Mouse (Mus musculus) mature B cell (primary cell): ENCODE measurements around the gene Mfap1b.
"Not testable (repeated sequence)": the region's sequence is repeated elsewhere in the genome, so short reads cannot be mapped to it uniquely, and the experiment has no call there.

Source experiments
- in situ Hi-C: fragments of 300-500 bp; cut with MboI; formaldehyde crosslinking; loops from 2 replicates; pipeline ENCODE4 v1.14.3; 2019

Gene Mfap1b

GRCm38 (mm10) chr2:121473301-121474179 is at the start of gene Mfap1b:
Gene Mfap1b (minus strand): TSS chr2:121474067.
- in situ Hi-C loops = not testable (repeated sequence)

DNA sequence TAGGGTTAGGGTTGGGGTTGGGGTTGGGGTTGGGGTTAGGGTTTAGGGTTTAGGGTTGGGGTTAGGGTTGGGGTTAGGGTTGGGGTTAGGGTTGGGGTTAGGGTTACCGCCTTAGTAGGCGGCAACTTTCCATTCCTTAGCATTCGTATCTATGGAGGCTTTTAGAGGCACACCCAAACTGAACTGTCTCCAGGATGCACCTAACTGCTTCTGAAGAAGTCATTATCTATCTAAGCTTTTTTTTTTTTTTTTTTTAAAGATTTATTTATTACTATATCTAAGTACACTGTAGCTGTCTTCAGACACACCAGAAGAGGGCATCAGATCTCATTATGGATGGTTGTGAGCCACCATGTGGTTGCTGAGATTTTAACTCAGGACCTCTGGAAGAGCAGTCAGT is 49.0 kb upstream of the Mfap1b start:
- in situ Hi-C loops = not testable (repeated sequence)

- in situ Hi-C loops = no loop called here
Observed at GRCm38 (mm10) chr2:121522006-121522405, 48.1 kb upstream of the Mfap1b start.

DNA sequence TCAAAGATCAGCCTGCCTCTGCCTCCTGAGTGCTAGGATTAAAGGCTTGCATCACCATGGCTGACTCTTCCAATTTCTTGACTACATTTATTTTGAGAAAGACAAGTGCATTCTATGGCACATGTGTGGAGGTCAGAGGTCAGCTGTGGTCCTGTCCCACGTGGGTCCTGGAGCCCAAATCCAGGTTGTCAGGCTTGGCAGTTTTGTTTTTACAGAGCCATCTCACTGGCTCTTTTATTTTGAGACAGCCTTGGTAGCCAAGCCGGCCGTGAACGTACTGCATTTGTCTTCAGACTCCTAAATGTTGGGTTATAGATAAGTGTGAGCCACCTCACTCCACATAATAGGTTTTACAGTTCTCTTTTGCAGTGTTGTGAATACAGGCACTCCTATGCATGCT is 44.8 kb upstream of the Mfap1b start:
- in situ Hi-C loops = not testable (repeated sequence)

- in situ Hi-C loops = no loop called here
Observed at GRCm38 (mm10) chr2:121518106-121518505, 44.2 kb upstream of the Mfap1b start.

DNA sequence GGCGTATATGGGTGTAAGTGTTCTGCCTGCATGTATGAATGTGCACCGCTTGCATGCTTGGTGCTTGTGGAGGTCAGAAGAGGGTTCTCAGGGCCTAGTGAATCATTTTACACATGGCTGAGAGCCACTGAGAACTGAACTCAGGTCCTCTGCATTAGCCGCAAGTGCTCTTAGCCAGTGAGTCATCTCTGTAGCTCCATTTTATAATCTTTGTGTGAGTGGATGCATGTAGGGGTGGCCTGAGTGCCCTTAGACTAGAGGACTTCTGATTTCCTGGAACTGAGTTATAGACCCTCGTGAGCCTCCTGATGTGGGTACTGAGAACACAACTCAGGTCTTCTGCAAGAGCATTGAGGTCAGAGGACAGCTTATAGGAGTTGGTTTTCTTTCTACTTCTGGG is 40.3 kb upstream of the Mfap1b start:
- in situ Hi-C loops = no loop called here

- in situ Hi-C loops = not testable (repeated sequence)
Observed at GRCm38 (mm10) chr2:121512991-121513765, 39.3 kb upstream of the Mfap1b start.

DNA sequence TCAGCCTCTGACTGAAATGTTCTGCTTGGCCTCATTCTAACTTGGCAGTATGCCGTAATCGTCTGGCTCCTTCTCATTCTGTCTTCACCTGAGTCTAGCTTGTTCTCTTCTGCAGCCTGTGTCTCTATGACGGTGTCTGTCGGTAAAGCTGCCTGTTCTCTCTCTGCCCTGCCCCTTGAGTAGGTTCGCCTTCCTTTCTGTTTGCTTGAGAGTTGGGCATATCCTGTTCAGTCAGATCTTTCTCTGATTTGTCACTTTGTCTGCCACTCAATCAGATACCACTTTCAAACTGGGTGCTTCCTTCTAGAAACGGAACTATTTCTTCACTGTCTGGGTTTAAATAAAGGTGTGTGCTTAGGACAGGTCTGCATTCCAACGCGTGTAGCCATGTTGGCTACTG is 37.5 kb upstream of the Mfap1b start:
- in situ Hi-C loops = no loop called here

GRCm38 (mm10) chr2:121509584-121509983 is 35.7 kb upstream of the Mfap1b start:
- in situ Hi-C loops = no loop called here

DNA sequence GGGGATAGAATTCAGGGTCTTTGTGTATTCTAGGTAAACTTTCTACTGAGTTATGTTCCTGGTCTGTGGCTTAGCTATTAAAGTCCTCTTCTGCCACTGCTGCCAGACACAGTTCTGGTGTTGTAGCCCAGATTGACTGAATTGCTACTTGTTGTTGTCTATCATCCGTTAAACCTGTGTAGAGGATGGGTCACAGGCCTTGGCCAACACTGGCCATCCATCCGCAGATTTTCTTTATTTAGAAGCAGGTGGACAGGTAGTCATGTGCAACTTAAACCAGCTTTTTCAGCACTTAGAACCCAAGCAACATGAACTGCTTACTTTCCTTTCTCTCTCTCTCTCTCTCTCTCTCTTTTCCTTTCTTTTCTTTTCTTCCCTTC is 34.1 kb upstream of the Mfap1b start:
- in situ Hi-C loops = no loop called here

DNA sequence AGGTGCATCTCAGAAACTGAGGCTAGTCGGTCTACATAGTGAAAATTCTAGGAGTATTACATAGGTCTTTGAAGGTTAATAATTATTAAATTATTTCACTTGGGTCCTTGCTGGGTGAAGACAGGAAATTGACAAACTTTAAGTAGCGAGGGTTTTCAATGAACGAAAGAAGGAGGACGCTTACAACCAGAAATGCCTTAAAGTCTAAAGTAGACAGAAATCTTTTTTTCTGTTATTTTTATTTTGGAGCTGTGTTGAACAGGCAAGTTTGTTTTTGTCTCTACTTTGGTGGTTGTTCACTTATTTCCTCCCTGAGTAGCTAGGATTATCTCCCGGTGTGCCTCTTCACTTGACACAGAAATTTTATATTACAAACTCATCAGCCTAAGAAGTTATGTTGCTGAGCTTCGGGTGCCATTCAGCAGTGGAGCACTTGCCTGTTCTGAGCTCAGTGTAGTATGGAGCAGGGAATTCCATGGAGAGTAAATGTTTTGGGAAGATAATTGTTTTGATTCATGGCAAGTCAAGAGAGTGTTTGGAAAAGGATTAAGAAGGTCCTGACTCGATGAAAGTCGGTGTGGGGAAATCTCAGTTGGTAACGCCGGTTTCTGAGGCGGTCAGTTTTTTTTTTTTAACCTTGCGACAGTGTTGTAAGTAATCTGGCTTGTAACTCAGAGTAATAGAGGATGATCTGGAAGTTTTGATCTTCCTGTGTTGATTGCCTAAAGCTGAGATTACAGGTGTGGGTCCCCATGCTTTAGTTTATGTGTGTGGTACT is 33.5 kb upstream of the Mfap1b start:
- in situ Hi-C loops = no loop called here

GRCm38 (mm10) chr2:121505942-121506882 is 32.3 kb upstream of the Mfap1b start, which contains the start of the genes Mfap1a and Wdr76:
Gene Mfap1a (minus strand): TSS chr2:121506665.
Gene Wdr76 (plus strand): TSS chr2:121506723.
- in situ Hi-C loops = not testable (repeated sequence)

GRCm38 (mm10) chr2:121501550-121501949 is 27.7 kb upstream of the Mfap1b start:
- in situ Hi-C loops = not testable (repeated sequence)

GRCm38 (mm10) chr2:121484403-121484802 is 10.5 kb upstream of the Mfap1b start:
- in situ Hi-C loops = not testable (repeated sequence)

DNA sequence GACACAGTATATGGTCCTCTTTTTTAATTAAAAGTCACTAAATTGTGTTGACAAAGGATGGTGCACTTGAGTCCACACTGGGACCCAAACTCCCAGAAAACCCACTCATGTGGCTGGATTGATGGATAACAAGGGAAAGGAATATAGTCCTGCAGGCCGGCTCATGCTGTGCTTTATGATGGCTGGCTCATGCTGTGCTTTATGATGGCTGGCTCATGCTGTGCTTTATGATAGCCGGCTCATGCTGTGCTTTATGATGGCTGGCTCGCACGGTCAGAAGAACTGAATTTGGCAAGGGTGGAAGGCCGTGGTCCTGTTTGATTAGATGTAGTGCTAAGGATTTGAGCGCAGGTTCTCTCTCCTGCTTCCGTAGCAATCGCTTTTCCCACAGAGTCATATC is 9.7 kb upstream of the Mfap1b start:
- in situ Hi-C loops = no loop called here

DNA sequence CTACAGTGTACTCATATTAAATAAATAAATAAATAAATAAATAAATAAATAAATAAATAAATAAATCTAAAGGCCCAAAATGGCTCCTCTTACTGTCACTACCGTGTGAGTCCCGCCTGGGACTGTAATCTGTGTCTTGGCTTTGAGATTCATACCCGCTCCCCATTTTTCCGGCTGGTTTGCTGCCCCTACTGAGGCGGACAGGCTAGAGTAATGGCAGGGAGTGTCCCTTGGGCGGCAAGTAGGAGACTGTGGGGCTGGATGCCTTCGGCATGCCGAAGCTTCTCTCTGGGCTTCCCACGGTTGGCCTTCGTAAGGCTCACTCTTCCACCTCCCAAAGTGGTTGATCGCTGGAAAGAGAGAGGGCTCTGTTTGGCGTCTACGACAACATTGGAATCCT is 7.0 kb upstream of the Mfap1b start:
- in situ Hi-C loops = not testable (repeated sequence)

GRCm38 (mm10) chr2:121480498-121480897 is 6.6 kb upstream of the Mfap1b start:
- in situ Hi-C loops = no loop called here

GRCm38 (mm10) chr2:121477491-121478266 is 3.8 kb upstream of the Mfap1b start:
- in situ Hi-C loops = no loop called here

- in situ Hi-C loops = not testable (repeated sequence)
Observed at GRCm38 (mm10) chr2:121475306-121475705, 1.4 kb upstream of the Mfap1b start.

DNA sequence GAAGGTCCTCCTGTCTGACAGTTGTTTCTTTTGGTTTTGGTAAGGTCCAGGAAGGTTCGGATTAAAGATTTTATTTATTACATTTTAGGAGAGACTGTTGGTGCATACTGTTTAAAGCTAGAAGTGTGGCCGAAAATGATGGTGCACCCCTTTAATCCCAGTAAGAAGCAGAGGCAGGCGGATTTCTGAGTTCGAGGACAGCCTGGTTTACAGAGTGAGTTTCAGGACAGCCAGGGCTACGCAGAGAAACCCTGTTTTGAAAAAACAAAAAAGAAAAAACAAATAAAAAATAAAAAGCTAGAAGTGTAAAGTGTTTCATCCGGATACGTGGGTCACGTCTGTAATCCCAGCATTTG is 291 bp upstream of the Mfap1b start:
- in situ Hi-C loops = no loop called here
